Mouse (Mus musculus): ENCODE measurements around the gene Cacna2d3.

Cacna2d3 gene

DNA sequence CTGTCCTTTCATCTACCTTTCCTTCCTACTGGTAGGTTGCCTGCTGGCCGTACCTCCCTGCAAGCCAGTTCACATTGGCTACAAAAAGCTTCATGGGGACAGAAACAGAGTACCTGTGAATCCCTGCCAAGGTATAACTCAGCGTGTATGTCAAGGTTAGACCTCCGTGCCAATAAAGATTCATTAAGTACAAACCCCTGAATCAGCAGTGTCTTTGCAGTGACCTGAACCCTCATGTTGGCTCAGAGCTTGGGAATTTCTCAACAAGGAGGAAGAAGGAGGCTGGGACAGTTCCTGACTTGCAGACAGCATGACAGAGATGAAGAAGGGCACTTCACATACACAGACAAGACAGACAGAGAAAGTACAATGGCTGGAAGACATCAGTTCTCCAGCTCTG, 225.1 kb downstream of the Cacna2d3 start:
- DNase-seq (ENCODE audit: low read depth, low spot score), result no peak

GRCm38 (mm10) chr14:29491786-29492185, 229.9 kb downstream of the Cacna2d3 start:
- DNase-seq (ENCODE audit: low read depth, low spot score), result no peak

GRCm38 (mm10) chr14:29485416-29485815, 236.2 kb downstream of the Cacna2d3 start:
- DNase-seq (ENCODE audit: low read depth, low spot score), result no peak

GRCm38 (mm10) chr14:29478403-29478983, 243.2 kb downstream of the Cacna2d3 start:
- DNase-seq (ENCODE audit: low read depth, low spot score), result no peak

GRCm38 (mm10) chr14:29464277-29464676, 257.4 kb downstream of the Cacna2d3 start:
- DNase-seq (ENCODE audit: low read depth, low spot score), result no peak

GRCm38 (mm10) chr14:29449203-29449602, 272.5 kb downstream of the Cacna2d3 start:
- DNase-seq (ENCODE audit: low read depth, low spot score), result no peak

GRCm38 (mm10) chr14:29443091-29444026, 278.3 kb downstream of the Cacna2d3 start:
- DNase-seq (ENCODE audit: low read depth, low spot score), result peak; percentile 78

- DNase-seq (ENCODE audit: low read depth, low spot score), result peak; percentile 46
These were observed 279.2 kb downstream of the Cacna2d3 start for GRCm38 (mm10) chr14:29442476-29442875.

GRCm38 (mm10) chr14:29438666-29439065, 283.0 kb downstream of the Cacna2d3 start:
- DNase-seq (ENCODE audit: low read depth, low spot score), result no peak

GRCm38 (mm10) chr14:29438251-29438650, 283.4 kb downstream of the Cacna2d3 start:
- DNase-seq (ENCODE audit: low read depth, low spot score), result no peak

DNA sequence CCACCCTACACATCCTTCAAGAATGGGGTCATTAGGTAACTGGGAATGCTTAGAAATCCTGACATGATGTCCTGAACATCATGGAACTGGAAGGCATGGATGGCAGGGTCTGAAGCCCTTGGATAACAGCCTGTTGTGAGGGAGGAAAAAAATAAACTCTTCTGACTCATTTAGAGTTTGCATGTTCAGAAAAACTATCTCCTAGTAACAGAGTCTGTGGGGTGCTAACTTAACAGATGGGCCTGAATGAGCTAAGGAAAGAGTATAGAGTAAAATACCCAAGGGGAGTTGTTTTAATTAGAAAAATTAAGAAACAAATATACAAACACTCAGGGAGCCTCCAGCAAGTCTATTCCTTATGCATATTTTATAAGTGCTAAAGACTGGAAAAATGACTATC, 286.5 kb downstream of the Cacna2d3 start:
- DNase-seq (ENCODE audit: low read depth, low spot score), result no peak

DNA sequence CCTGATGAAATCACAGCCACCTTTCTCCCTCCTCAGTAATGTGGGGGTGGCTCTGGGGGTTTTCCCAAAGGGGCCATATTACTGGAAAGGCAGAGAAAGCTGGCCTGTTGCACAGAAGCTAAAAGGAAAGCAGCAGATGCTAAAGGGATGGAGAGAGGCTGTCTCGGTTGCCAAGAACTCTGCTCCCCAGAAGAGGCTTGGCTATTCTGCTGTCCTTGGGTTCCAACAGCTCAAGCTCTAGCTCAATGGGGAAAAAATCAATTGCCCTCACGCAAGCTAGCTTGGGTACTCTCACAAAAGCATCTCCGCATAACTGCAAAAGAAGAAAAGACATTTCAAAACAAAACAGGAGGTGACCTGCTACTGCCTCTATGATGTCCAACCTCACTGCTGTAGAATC, 287.9 kb downstream of the Cacna2d3 start:
- DNase-seq (ENCODE audit: low read depth, low spot score), result no peak

DNA sequence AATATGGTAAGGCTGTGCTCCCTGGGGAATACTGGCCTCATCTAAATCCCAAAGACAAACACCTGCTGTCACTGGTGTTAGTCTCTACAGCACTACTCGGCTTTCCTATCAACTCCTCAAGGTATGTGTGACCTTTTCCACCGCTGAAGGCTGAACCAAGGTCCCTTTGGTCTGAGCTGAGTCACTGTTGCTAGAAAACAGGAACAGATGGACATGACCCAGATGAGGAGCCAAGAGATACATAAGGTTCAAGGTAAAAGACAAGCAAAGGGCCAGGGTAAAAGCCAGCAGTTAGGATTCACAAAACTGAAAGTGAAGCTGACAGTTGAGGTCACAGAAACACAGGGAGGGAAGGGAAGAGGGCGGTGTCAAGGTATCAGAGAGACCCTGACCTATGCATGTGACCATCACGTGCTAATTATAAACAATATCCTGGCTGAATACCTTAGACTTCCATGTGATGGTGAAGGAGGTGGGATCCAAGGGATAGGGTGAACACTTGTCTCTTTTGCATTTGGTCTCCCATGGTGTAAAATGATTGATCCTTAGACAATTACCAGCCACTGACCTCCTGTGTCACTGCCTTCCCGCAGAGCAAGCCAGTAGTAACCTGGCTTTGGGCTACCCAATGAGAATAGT, 288.5 kb downstream of the Cacna2d3 start:
- no peak for DNase-seq (ENCODE audit: low read depth, low spot score)

- no peak for DNase-seq (ENCODE audit: low read depth, low spot score)
These were observed 291.9 kb downstream of the Cacna2d3 start for GRCm38 (mm10) chr14:29429788-29430187.

DNA sequence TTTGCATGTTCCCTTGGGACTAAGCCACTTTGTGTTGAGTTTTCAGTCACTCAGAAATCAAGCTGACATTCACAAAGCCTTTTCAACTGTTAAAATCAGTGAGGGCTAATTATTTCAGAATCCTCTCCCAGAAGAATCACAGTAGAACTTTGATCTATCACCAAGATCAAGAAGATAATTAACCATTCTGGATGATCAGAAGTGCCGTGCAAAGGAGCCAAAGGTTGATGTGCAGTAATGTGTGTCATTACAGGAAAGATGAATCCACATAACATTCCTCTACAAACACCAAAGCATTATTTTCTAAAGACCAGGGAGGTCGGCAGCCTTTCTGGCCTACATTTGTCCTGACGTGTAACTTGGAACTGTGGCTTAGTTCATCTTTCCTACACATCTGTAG, 296.0 kb downstream of the Cacna2d3 start:
- DNase-seq (ENCODE audit: low read depth, low spot score), result no peak

GRCm38 (mm10) chr14:29425208-29425607, 296.5 kb downstream of the Cacna2d3 start:
- DNase-seq (ENCODE audit: low read depth, low spot score), result no peak

DNA sequence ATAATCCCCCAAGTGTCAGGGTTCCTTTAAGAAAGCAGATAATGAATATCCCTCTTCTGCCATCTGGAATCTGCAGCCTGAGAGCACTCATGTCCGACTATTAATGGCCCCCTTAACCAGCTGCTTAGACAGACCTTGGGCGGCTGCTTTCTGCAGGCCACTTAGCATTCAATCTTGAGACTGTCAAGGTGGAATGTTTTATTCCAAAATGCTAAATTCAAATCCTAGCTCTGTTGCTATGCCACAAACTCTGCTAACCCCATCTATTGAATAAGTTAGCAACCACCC, 315.8 kb downstream of the Cacna2d3 start:
- DNase-seq (ENCODE audit: low read depth, low spot score), result no peak

DNA sequence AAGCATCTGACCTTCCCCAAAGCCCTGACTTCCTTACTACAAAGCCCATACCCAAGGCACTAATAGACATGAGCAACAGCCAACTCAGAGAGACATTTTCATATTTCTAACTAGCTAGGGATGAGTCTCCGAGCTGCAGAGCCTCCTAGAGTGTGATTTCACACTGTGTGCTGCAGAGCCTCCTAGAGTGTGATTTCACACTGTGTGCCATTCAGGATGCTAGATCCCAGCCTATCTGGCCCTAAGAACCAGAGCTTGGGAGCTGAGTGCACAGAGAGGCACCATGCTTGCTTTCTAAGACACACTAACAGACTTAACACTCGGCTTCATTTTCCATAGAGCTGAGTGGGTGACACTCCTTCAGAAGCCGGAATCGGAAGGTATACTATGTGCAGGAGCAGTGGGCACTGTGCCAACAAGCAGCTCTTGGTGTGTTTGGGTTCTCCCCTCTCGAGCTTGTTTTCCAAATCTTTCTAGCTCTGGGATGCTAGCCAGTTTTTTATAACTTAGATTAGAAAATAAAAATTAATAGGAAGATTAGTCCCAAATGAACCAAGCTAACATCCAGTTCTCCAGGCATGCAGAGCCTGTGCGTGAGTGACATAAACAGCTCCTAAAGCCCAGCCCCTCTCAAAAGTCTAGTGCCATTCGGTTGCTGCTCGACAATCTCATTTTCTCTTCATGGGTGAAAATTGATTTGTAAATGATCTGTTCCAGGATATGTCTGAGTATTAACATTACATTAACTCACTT, 316.4 kb downstream of the Cacna2d3 start:
- DNase-seq (ENCODE audit: low read depth, low spot score), result no peak

GRCm38 (mm10) chr14:29403849-29404808, 317.5 kb downstream of the Cacna2d3 start:
- DNase-seq (ENCODE audit: low read depth, low spot score), result no peak

DNA sequence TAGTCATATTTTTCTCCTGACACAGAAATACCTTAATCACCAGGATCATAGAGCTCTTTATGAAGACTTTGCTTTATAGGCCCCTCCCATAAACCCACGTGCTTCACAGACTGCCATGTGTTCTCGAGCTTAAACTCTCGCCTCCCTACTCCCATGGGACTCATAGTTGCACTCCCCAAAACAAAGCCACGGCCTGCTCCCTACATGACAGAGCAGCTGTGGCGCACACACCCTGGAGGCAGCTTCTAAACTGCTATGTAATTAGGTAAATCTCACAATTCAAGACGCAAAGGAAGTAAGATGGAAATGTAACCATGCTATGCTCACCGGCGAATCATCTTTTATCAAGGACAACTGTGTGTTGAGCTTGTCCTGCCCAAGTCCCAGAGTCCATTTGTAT, 319.2 kb downstream of the Cacna2d3 start:
- no peak for DNase-seq (ENCODE audit: low read depth, low spot score)

GRCm38 (mm10) chr14:29393786-29394185, 327.9 kb downstream of the Cacna2d3 start:
- no peak for DNase-seq (ENCODE audit: low read depth, low spot score)

All from forelimb bud, embryonic 11.5 days (tissue).